Mouse (Mus musculus) forebrain, embryonic 12.5 days (tissue): ENCODE measurements around the gene Utrn. TPM values are rescaled to one million over a fixed set of nuclear protein-coding genes. Genes with fewer than 3 reads are reported as not detected.

ENCODE experiments used
- ATAC-seq: fragments of 200-750 bp; cut with Nextera tagmentation; 2 replicates; pipeline ENCODE4 v1.8.0; 2017; ENCODE audit warnings: moderate TSS enrichment; ENCODE audit not compliant: low FRiP score
- H3K27ac ChIP-seq: fragments of 300-500 bp; sonication (generic); 2 replicates; pipeline ENCODE4 v1.5.1; 2016; ENCODE audit warnings: mild to moderate bottlenecking
- H3K27me3 ChIP-seq: fragments of 300-500 bp; sonication (generic); 2 replicates; pipeline ENCODE4 v1.6.1; 2016; ENCODE audit warnings: mild to moderate bottlenecking
- H3K36me3 ChIP-seq: fragments of 300-500 bp; sonication (generic); replicated peaks from 2 replicates; pipeline ENCODE4 v1.6.1; 2016; ENCODE audit warnings: mild to moderate bottlenecking
- H3K4me1 ChIP-seq: fragments of 300-500 bp; sonication (generic); 2 replicates; pipeline ENCODE4 v1.6.1; 2016
- H3K4me2 ChIP-seq: fragments of 300-500 bp; sonication (generic); 2 replicates; pipeline ENCODE4 v1.6.1; 2016; ENCODE audit warnings: mild to moderate bottlenecking, moderate library complexity
- H3K4me3 ChIP-seq: fragments of 300-500 bp; sonication (generic); replicated peaks from 2 replicates; pipeline ENCODE4 v1.5.1; 2016; ENCODE audit warnings: mild to moderate bottlenecking
- H3K9ac ChIP-seq: fragments of 300-500 bp; sonication (generic); 2 replicates; pipeline ENCODE4 v1.6.1; 2016; ENCODE audit warnings: mild to moderate bottlenecking
- H3K9me3 ChIP-seq: fragments of 300-500 bp; sonication (generic); 2 replicates; pipeline ENCODE4 v1.6.1; 2016
- WGBS: fragments of 180-500 bp; shearing (Covaris S2); methylation state at CpG from one replicate; pipeline ENCODE4 v1.1.7; 2016; 5-methylcytosine and 5-hydroxymethylcytosine counted together
- polyA plus RNA-seq: library from polyadenylated mRNA; unstranded; fragments of >200 nt; fragmentation: Nextera tagmentation; extraction: Ambion mirVana; gene quantifications from 2 replicates; pipeline ENCODE4 v1.2.1, GENCODE M21; 2016

The Utrn gene
- polyA plus RNA-seq, 1 experiment from 2014 or later = 34.3 TPM

DNA sequence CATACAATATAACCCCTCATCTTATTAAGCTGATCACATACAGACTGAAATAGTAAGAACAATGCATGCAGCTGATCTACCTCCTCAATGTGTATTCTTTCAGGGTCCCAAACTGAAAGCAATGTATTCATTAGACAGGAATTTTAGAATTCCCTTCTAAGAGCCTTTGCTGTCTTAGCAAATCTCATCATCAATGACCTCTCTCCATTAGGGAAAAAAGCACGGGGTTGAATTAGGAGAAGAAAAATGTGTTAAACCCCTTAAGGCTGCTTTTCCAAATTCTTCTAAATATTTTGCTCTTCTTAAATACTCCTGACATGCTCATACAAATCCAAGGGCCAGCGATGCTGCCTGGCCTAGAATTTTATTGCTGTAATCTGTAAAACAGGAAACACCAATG is 97.7 kb downstream of the Utrn start:
- no peaks in the 10 kb centered on the region for H3K27me3 ChIP-seq
- 85% methylated on average over 2 of the region's 2 CpGs for WGBS
- no peak overlapping the region for H3K27ac ChIP-seq
- no peak overlapping the region for H3K9ac ChIP-seq
- ATAC-seq = no peak
- H3K4me2 ChIP-seq = no peak overlapping the region
- H3K4me1 ChIP-seq = no peaks in the 10 kb centered on the region
- H3K9me3 ChIP-seq = 0 out of 2 replicates have a peak, but pooled peaks cover 4% of the 10 kb centered on the region
- H3K36me3 ChIP-seq = no peaks in the 10 kb centered on the region
- H3K4me3 ChIP-seq = no peak overlapping the region

- Histone ChIP-seq H3K4me3 (no peak overlapping the region), H3K9me3 (0 out of 2 replicates have a peak, but pooled peaks cover 7% of the 10 kb centered on the region), H3K27me3 (no peaks in the 10 kb centered on the region), H3K4me1 (no peaks in the 10 kb centered on the region), H3K4me2 (no peak overlapping the region), H3K9ac (no peak overlapping the region), H3K27ac (no peak overlapping the region), H3K36me3 (no peaks in the 10 kb centered on the region)
- 75% methylated on average over 3 of the region's 3 CpGs for WGBS
- no peak for ATAC-seq
Measured at GRCm38 (mm10) chr10:12762668-12763067, 106.5 kb downstream of the Utrn start.

DNA sequence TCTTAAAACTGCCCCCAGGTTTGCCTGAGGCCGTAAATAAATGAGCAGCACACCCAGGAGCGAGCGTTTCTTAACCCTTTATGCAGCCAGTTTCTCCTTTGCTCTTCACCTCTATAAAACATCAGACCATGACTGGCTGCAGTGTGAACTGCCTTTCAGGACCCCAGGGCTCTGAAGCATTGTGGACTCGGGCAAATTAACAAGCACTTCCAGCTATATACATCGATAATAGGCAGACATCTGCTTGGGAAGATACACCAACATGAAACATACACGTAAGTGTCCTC is 110.5 kb downstream of the Utrn start:
- no peak for ATAC-seq
- Histone ChIP-seq H3K4me2 (no peak overlapping the region), H3K4me1 (no peaks in the 10 kb centered on the region), H3K27me3 (no peaks in the 10 kb centered on the region), H3K36me3 (no peaks in the 10 kb centered on the region), H3K9ac (no peak overlapping the region), H3K4me3 (no peak overlapping the region), H3K27ac (no peak overlapping the region), H3K9me3 (no peaks in the 10 kb centered on the region)
- WGBS = 64% methylated on average over 6 of the region's 6 CpGs

GRCm38 (mm10) chr10:12757943-12758701 is 111.0 kb downstream of the Utrn start:
- WGBS = 55% methylated on average over 5 of the region's 5 CpGs
- no peak for ATAC-seq
- Histone ChIP-seq H3K27me3 (no peaks in the 10 kb centered on the region), H3K9ac (no peak overlapping the region), H3K4me3 (no peak overlapping the region), H3K27ac (no peak overlapping the region), H3K4me2 (no peak overlapping the region), H3K4me1 (no peaks in the 10 kb centered on the region), H3K36me3 (no peaks in the 10 kb centered on the region), H3K9me3 (no peaks in the 10 kb centered on the region)

- H3K4me3 ChIP-seq = no peak overlapping the region
- no peaks in the 10 kb centered on the region for H3K4me1 ChIP-seq
- WGBS = 92% methylated on average over 4 of the region's 4 CpGs
- no peak for ATAC-seq
- no peaks in the 10 kb centered on the region for H3K36me3 ChIP-seq
- H3K9me3 ChIP-seq = no peaks in the 10 kb centered on the region
- H3K9ac ChIP-seq = no peak overlapping the region
- no peaks in the 10 kb centered on the region for H3K27me3 ChIP-seq
- no peak overlapping the region for H3K27ac ChIP-seq
- no peak overlapping the region for H3K4me2 ChIP-seq
Measured at GRCm38 (mm10) chr10:12756692-12757091, 112.5 kb downstream of the Utrn start.

DNA sequence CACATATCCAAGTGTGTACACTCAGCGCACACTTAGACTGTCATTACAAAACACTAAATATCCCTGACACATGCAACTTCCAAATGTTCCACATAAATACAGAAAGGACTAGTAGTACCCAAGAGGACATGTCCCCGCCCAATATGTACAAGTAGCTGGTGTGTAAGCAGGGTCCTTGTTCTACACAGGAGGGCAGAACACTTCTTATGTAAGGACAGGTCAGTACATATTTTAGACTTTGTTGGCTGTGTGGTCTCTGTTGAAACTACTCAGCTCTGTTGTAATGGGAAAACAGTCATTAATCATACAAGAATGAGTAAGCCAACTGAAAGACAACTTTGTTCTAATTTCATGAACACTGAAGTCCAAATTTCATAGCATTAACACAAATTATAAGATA is 114.3 kb downstream of the Utrn start:
- no peaks in the 10 kb centered on the region for H3K27me3 ChIP-seq
- no peaks in the 10 kb centered on the region for H3K36me3 ChIP-seq
- no peaks in the 10 kb centered on the region for H3K9me3 ChIP-seq
- no peak overlapping the region for H3K27ac ChIP-seq
- 96% methylated on average over 2 of the region's 2 CpGs for WGBS
- H3K4me3 ChIP-seq = no peak overlapping the region
- H3K9ac ChIP-seq = no peak overlapping the region
- ATAC-seq = no peak
- no peaks in the 10 kb centered on the region for H3K4me1 ChIP-seq
- H3K4me2 ChIP-seq = no peak overlapping the region

DNA sequence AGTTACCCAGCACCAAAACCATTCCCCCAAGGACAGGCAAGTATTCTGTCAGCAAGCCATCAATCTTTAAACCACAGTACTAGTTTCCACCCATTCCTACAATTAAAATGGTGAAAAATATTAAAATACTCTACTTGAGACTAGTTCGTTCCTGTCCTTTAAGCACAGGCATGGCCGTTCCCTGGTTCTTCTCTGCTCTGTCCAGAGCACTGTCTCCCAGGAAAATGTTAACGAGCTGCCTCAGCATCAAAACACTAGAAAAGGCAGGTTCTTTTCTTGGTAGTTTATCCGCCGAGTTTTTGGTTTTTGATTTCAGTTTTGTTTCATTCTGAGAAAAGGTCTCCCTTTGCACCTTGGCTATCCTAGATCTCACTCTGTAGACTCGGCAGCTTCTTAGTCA is 115.0 kb downstream of the Utrn start:
- no peak overlapping the region for H3K27ac ChIP-seq
- no peaks in the 10 kb centered on the region for H3K9me3 ChIP-seq
- WGBS = 82% methylated on average over 6 of the region's 6 CpGs
- H3K4me1 ChIP-seq = no peaks in the 10 kb centered on the region
- H3K4me2 ChIP-seq = no peak overlapping the region
- H3K27me3 ChIP-seq = no peaks in the 10 kb centered on the region
- no peak overlapping the region for H3K4me3 ChIP-seq
- ATAC-seq = no peak
- no peak overlapping the region for H3K9ac ChIP-seq
- H3K36me3 ChIP-seq = no peaks in the 10 kb centered on the region

- no peaks in the 10 kb centered on the region for H3K27me3 ChIP-seq
- H3K4me2 ChIP-seq = no peak overlapping the region
- H3K4me3 ChIP-seq = no peak overlapping the region
- H3K4me1 ChIP-seq = no peaks in the 10 kb centered on the region
- H3K9ac ChIP-seq = no peak overlapping the region
- ATAC-seq = no peak
- H3K9me3 ChIP-seq = no peaks in the 10 kb centered on the region
- no peak overlapping the region for H3K27ac ChIP-seq
- peaks cover 4% of the 10 kb centered on the region; the same call in 1 of the 2 replicates for H3K36me3 ChIP-seq
- 91% methylated on average over 9 of the region's 9 CpGs for WGBS
Measured at GRCm38 (mm10) chr10:12743717-12744116, 125.4 kb downstream of the Utrn start.

DNA sequence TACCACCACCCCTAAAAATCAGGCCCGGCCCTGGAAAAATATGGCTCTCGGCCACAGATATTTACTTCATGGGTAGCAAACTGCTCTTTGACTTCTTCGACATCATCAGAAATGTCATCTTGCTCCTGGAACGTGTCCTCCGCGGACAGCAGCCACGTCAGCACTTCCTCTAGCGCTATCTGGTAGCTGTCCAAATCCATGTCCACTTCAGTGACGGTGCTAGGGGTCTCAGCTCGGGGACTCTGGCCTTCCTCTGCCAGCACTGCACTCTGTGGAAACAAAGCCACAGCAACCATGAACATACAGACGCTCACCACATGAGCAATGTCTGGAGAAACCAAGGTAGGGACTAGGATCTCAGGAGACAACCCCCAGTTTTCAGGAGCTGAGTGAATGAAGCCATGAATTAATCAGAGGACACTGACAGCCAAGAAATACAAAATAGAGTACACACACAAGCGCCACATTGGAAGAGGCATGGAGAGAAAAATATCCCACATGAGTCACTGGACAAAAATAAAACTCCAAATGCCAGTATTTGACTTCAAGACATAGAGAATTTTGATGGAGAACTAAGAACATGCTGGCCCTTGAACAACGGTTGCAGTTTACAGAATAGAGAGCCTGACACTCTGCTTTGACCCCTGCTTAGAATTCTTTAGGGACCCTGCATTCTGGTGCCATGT is 129.7 kb downstream of the Utrn start:
- ATAC-seq = no peak
- H3K4me1 ChIP-seq = no peaks in the 10 kb centered on the region
- no peaks in the 10 kb centered on the region for H3K27me3 ChIP-seq
- H3K36me3 ChIP-seq = 0 out of 2 replicates have a peak, but pooled peaks cover 17% of the 10 kb centered on the region
- H3K4me2 ChIP-seq = no peak overlapping the region
- no peak overlapping the region for H3K4me3 ChIP-seq
- WGBS = 94% methylated on average over 13 of the region's 13 CpGs
- no peak overlapping the region for H3K27ac ChIP-seq
- H3K9me3 ChIP-seq = no peaks in the 10 kb centered on the region
- no peak overlapping the region for H3K9ac ChIP-seq

DNA sequence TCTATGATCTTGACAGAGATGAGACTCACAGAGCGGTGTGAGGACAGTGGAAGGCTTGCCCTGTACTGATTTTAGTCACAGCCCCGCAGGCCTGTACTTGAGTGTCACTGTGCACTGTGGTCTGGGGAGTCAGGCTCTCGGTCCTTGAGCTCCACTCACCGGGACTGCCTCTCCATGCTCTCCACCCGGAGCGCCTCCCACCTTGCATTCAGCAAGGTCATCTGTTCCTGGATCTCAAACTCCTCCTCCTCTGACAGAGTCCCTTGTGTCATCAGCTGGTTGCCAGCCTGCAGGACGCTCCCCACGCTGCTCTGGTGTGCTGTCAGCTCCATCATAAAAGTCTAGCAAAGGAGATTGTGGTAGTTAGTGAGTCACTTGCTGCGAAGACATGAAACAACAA is 131.2 kb downstream of the Utrn start:
- ATAC-seq = no peak
- no peak overlapping the region for H3K9ac ChIP-seq
- H3K4me3 ChIP-seq = no peak overlapping the region
- no peaks in the 10 kb centered on the region for H3K27me3 ChIP-seq
- WGBS = 89% methylated on average over 9 of the region's 9 CpGs
- no peak overlapping the region for H3K27ac ChIP-seq
- H3K4me2 ChIP-seq = no peak overlapping the region
- 0 out of 2 replicates have a peak, but pooled peaks cover 22% of the 10 kb centered on the region for H3K36me3 ChIP-seq
- H3K9me3 ChIP-seq = no peaks in the 10 kb centered on the region
- H3K4me1 ChIP-seq = no peaks in the 10 kb centered on the region

GRCm38 (mm10) chr10:12736861-12737835 is 132.0 kb downstream of the Utrn start:
- H3K36me3 ChIP-seq = 0 out of 2 replicates have a peak, but pooled peaks cover 22% of the 10 kb centered on the region
- WGBS = 72% methylated on average over 18 of the region's 18 CpGs

GRCm38 (mm10) chr10:12735695-12736094 is 133.5 kb downstream of the Utrn start:
- H3K9ac ChIP-seq = no peak overlapping the region
- no peak overlapping the region for H3K4me3 ChIP-seq
- H3K36me3 ChIP-seq = 0 out of 2 replicates have a peak, but pooled peaks cover 22% of the 10 kb centered on the region
- H3K27ac ChIP-seq = no peak overlapping the region
- WGBS = 91% methylated on average over 1 of the region's 1 CpGs
- H3K4me2 ChIP-seq = no peak overlapping the region
- H3K9me3 ChIP-seq = no peaks in the 10 kb centered on the region
- no peaks in the 10 kb centered on the region for H3K27me3 ChIP-seq
- no peaks in the 10 kb centered on the region for H3K4me1 ChIP-seq
- ATAC-seq = no peak

More at GRCm38 (mm10) chr10:12736861-12737835, 132.0 kb downstream of the Utrn start:
- Histone ChIP-seq H3K9me3 (no peaks in the 10 kb centered on the region), H3K27me3 (no peaks in the 10 kb centered on the region), H3K4me2 (no peak overlapping the region), H3K4me1 (no peaks in the 10 kb centered on the region), H3K9ac (no peak overlapping the region), H3K4me3 (no peak overlapping the region), H3K27ac (no peak overlapping the region)
- ATAC-seq = no peak
